Mouse (Mus musculus): ENCODE measurements around the gene Hhex. TPM values are rescaled to one million over a fixed set of nuclear protein-coding genes. Genes with fewer than 3 reads are reported as not detected.

Hhex gene
- polyA plus RNA-seq, 1 experiment from 2014 or later, result 13.0 TPM

DNA sequence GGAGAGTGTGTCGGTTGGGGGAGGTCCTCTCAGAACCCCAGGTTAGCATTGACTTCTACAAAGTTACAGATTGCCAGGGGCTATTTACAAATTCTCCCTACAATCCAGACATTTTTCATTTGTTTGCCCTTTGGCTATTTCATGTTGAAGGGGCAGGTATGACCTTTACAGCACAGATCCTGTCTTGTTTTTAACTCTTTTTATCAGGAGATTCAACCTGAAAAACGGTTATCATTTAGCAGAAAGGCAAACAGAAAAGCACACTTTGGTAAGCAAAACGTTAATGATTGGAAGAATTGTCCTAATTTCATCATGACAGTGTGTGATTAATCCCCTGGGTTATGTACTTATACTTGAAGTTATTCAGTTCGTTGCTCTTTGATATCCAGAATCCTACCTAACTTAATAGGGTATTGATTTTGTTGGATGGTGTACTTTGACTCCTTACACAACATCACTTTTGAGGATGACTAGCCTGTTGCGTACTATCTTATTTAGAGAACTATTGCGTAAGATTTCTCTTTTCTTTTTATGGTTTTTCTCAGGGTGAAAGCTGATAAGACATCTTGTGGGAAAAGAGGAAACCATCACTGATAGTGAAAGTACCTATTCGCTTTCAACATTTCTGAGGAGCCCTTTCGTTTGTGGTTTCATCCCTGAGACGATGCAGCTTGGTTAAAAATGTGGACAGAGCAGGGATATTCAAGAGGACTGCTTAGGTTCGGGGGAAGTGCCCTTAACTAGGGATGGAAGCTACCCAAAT, 8.1 kb downstream of the Hhex start:
- WGBS, result 66% methylated on average over 10 of the region's 10 CpGs
- H3K27ac ChIP-seq (ENCODE audit: low read length), result no peak overlapping the region

GRCm38 (mm10) chr19:37443631-37444140, 9.1 kb downstream of the Hhex start:
- H3K36me3 ChIP-seq (ENCODE audit: control insufficient read depth, insufficient read depth), result no peaks in the 10 kb centered on the region
- no peaks in the 10 kb centered on the region for H3K9me3 ChIP-seq (replicated peaks; ENCODE audit: control insufficient read depth, low read length)
- no peak overlapping the region for H3K27ac ChIP-seq (ENCODE audit: low read length)
- no peak overlapping the region for H3K4me2 ChIP-seq (ENCODE audit: low read depth, low read length)
- WGBS, result 26% methylated on average over 4 of the region's 4 CpGs
- ATAC-seq (replicated peaks; ENCODE audit: extremely low read depth, insufficient read depth, low FRiP score), result no peak
- H3K4me3 ChIP-seq (ENCODE audit: low read length), result no peak overlapping the region
- 0 out of 2 replicates have a peak, but pooled peaks cover 2% of the 10 kb centered on the region for H3K4me1 ChIP-seq (ENCODE audit: control insufficient read depth, insufficient read depth, low read length)
- H3K9ac ChIP-seq (ENCODE audit: low read length), result no peak overlapping the region
- peaks cover 10% of the 10 kb centered on the region for H3K27me3 ChIP-seq (ENCODE audit: control insufficient read depth, insufficient read depth, low read length)

More for the DNA sequence above, 8.1 kb downstream of the Hhex start:
- no peak for ATAC-seq (replicated peaks; ENCODE audit: extremely low read depth, insufficient read depth, low FRiP score)
- Histone ChIP-seq H3K4me2 (ENCODE audit: low read depth, low read length) (no peak overlapping the region), H3K9me3 (replicated peaks; ENCODE audit: control insufficient read depth, low read length) (no peaks in the 10 kb centered on the region), H3K36me3 (ENCODE audit: control insufficient read depth, insufficient read depth) (no peaks in the 10 kb centered on the region), H3K9ac (ENCODE audit: low read length) (no peak overlapping the region), H3K27me3 (ENCODE audit: control insufficient read depth, insufficient read depth, low read length) (peaks cover 13% of the 10 kb centered on the region), H3K4me3 (ENCODE audit: low read length) (no peak overlapping the region), H3K4me1 (ENCODE audit: control insufficient read depth, insufficient read depth, low read length) (0 out of 2 replicates have a peak, but pooled peaks cover 2% of the 10 kb centered on the region)

DNA sequence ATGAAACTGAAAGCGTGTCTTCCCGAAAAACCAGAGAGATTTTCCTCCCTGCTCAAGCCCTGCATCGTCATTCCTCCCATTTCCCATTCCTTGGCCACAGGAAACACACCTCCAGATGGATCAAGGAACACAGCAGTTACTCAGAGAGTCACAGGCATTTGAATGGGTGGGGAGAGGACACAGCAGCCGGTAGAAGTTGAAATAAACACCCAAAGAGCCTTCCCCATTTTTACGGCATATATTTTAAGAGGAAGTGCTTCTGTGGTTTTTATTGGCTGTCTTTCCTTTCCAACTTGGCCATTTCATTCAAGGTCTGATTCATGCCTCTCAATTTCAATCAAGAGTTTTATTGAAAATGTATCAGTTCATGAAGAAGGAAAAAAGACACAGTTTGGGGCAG, 13.6 kb downstream of the Hhex start:
- no peaks in the 10 kb centered on the region for H3K27me3 ChIP-seq (ENCODE audit: control insufficient read depth, insufficient read depth, low read length)
- no peak overlapping the region for H3K4me2 ChIP-seq (ENCODE audit: low read depth, low read length)
- H3K4me1 ChIP-seq (ENCODE audit: control insufficient read depth, insufficient read depth, low read length), result 0 out of 2 replicates have a peak, but pooled peaks cover 2% of the 10 kb centered on the region
- ATAC-seq (replicated peaks; ENCODE audit: extremely low read depth, insufficient read depth, low FRiP score), result no peak
- H3K9ac ChIP-seq (ENCODE audit: low read length), result no peak overlapping the region
- no peak overlapping the region for H3K27ac ChIP-seq (ENCODE audit: low read length)
- H3K4me3 ChIP-seq (ENCODE audit: low read length), result no peak overlapping the region
- 54% methylated on average over 5 of the region's 5 CpGs for WGBS
- no peaks in the 10 kb centered on the region for H3K9me3 ChIP-seq (replicated peaks; ENCODE audit: control insufficient read depth, low read length)
- H3K36me3 ChIP-seq (ENCODE audit: control insufficient read depth, insufficient read depth), result no peaks in the 10 kb centered on the region

- 83% methylated on average over 3 of the region's 3 CpGs for WGBS
- Histone ChIP-seq H3K4me1 (ENCODE audit: control insufficient read depth, insufficient read depth, low read length) (no peaks in the 10 kb centered on the region), H3K36me3 (ENCODE audit: control insufficient read depth, insufficient read depth) (no peaks in the 10 kb centered on the region), H3K27ac (ENCODE audit: low read length) (no peak overlapping the region), H3K4me2 (ENCODE audit: low read depth, low read length) (no peak overlapping the region), H3K9me3 (replicated peaks; ENCODE audit: control insufficient read depth, low read length) (no peaks in the 10 kb centered on the region), H3K27me3 (ENCODE audit: control insufficient read depth, insufficient read depth, low read length) (no peaks in the 10 kb centered on the region), H3K4me3 (ENCODE audit: low read length) (no peak overlapping the region), H3K9ac (ENCODE audit: low read length) (no peak overlapping the region)
- no peak for ATAC-seq (replicated peaks; ENCODE audit: extremely low read depth, insufficient read depth, low FRiP score)
Measured at GRCm38 (mm10) chr19:37449246-37449645, 14.6 kb downstream of the Hhex start.

- H3K4me1 ChIP-seq (ENCODE audit: control insufficient read depth, insufficient read depth, low read length), result no peaks in the 10 kb centered on the region
- no peaks in the 10 kb centered on the region for H3K36me3 ChIP-seq (ENCODE audit: control insufficient read depth, insufficient read depth)
- no peak overlapping the region for H3K4me2 ChIP-seq (ENCODE audit: low read depth, low read length)
- H3K9me3 ChIP-seq (replicated peaks; ENCODE audit: control insufficient read depth, low read length), result no peaks in the 10 kb centered on the region
- no peak overlapping the region for H3K4me3 ChIP-seq (ENCODE audit: low read length)
- no peaks in the 10 kb centered on the region for H3K27me3 ChIP-seq (ENCODE audit: control insufficient read depth, insufficient read depth, low read length)
- no peak overlapping the region for H3K27ac ChIP-seq (ENCODE audit: low read length)
- no peak overlapping the region for H3K9ac ChIP-seq (ENCODE audit: low read length)
- 77% methylated on average over 2 of the region's 2 CpGs for WGBS
- no peak for ATAC-seq (replicated peaks; ENCODE audit: extremely low read depth, insufficient read depth, low FRiP score)
Measured at GRCm38 (mm10) chr19:37455528-37455927, 20.9 kb downstream of the Hhex start.

DNA sequence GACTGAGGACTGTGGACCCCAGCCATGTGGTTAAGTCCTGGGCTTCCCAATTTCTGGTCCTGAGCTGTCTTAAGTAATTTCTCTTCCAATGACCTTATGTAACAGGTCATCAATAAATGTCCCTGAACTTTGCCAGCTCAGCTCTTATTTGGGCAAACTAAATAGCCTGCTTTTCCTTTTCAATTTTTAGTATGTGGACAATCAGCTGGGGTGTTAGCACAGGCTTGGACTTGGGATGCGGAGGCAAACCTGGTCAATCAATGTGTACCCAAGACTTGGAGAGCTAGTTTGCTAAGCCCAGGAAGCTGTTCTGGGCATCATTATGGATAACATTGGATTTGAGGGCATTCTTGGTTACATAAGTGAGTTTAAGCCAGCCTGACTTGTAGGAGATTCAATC, 21.4 kb downstream of the Hhex start:
- H3K9me3 ChIP-seq (replicated peaks; ENCODE audit: control insufficient read depth, low read length), result peaks cover 3% of the 10 kb centered on the region; the same call in 1 of the 2 replicates
- no peak overlapping the region for H3K4me3 ChIP-seq (ENCODE audit: low read length)
- no peak for ATAC-seq (replicated peaks; ENCODE audit: extremely low read depth, insufficient read depth, low FRiP score)
- H3K4me1 ChIP-seq (ENCODE audit: control insufficient read depth, insufficient read depth, low read length), result no peaks in the 10 kb centered on the region
- H3K36me3 ChIP-seq (ENCODE audit: control insufficient read depth, insufficient read depth), result no peaks in the 10 kb centered on the region
- H3K27me3 ChIP-seq (ENCODE audit: control insufficient read depth, insufficient read depth, low read length), result no peaks in the 10 kb centered on the region
- H3K27ac ChIP-seq (ENCODE audit: low read length), result no peak overlapping the region
- 100% methylated on average over 1 of the region's 1 CpGs for WGBS
- H3K9ac ChIP-seq (ENCODE audit: low read length), result no peak overlapping the region
- no peak overlapping the region for H3K4me2 ChIP-seq (ENCODE audit: low read depth, low read length)

- H3K4me3 ChIP-seq (ENCODE audit: low read length), result no peak overlapping the region
- no peaks in the 10 kb centered on the region for H3K27me3 ChIP-seq (ENCODE audit: control insufficient read depth, insufficient read depth, low read length)
- H3K4me1 ChIP-seq (ENCODE audit: control insufficient read depth, insufficient read depth, low read length), result no peaks in the 10 kb centered on the region
- no peak overlapping the region for H3K27ac ChIP-seq (ENCODE audit: low read length)
- no peaks in the 10 kb centered on the region for H3K36me3 ChIP-seq (ENCODE audit: control insufficient read depth, insufficient read depth)
- H3K4me2 ChIP-seq (ENCODE audit: low read depth, low read length), result no peak overlapping the region
- H3K9me3 ChIP-seq (replicated peaks; ENCODE audit: control insufficient read depth, low read length), result peaks cover 4% of the 10 kb centered on the region; the same call in 1 of the 2 replicates
- no peak for ATAC-seq (replicated peaks; ENCODE audit: extremely low read depth, insufficient read depth, low FRiP score)
- no peak overlapping the region for H3K9ac ChIP-seq (ENCODE audit: low read length)
- WGBS, result 82% methylated on average over 6 of the region's 6 CpGs
Measured at GRCm38 (mm10) chr19:37458013-37458412, 23.4 kb downstream of the Hhex start.

DNA sequence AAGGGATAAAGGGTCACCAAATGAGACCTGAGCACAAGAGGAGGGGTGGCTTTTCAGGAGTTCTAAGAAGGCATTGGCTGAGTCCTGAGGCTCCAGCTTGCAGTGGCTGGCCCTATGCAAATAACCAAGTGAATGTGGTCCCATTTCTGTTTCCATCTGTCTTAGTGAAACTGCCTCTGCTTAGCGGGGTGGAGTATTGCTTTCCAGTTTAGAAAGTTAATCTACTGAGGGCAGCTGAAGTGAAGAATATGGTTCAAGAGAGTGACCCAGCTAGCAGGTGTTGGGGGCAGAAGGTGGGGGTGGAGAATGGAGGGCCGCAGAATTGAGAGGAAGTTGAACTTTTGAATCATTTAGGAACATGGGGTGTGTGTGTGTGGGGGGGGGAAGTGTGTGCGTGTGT, 31.8 kb downstream of the Hhex start:
- 86% methylated on average over 3 of the region's 3 CpGs for WGBS
- no peak for ATAC-seq (replicated peaks; ENCODE audit: extremely low read depth, insufficient read depth, low FRiP score)

DNA sequence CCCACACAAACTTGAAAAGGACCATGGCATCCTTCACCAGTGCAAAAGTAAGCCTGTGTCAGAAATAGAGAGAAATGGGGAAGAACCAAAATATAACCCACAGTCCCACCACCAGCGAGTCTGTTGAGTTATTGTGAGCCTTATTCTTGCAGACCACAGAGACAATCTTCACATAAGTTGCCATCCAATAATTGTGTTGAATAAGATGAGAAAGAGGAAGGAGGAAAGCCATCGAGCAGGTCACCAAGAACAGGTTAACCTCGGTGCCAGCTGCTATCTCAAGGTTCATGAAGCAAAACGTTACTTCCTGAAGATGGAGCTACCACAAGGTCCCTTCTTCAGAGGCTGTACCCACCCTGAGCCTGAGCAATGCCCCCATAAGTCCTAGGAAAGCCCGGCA, 32.4 kb downstream of the Hhex start:
- no peaks in the 10 kb centered on the region for H3K9me3 ChIP-seq (replicated peaks; ENCODE audit: control insufficient read depth, low read length)
- H3K36me3 ChIP-seq (ENCODE audit: control insufficient read depth, insufficient read depth), result no peaks in the 10 kb centered on the region
- no peaks in the 10 kb centered on the region for H3K4me1 ChIP-seq (ENCODE audit: control insufficient read depth, insufficient read depth, low read length)
- 80% methylated on average over 5 of the region's 5 CpGs for WGBS
- ATAC-seq (replicated peaks; ENCODE audit: extremely low read depth, insufficient read depth, low FRiP score), result no peak
- no peaks in the 10 kb centered on the region for H3K27me3 ChIP-seq (ENCODE audit: control insufficient read depth, insufficient read depth, low read length)
- H3K27ac ChIP-seq (ENCODE audit: low read length), result no peak overlapping the region
- no peak overlapping the region for H3K9ac ChIP-seq (ENCODE audit: low read length)
- H3K4me2 ChIP-seq (ENCODE audit: low read depth, low read length), result no peak overlapping the region
- H3K4me3 ChIP-seq (ENCODE audit: low read length), result no peak overlapping the region

More for the DNA sequence above, 31.8 kb downstream of the Hhex start:
- no peak overlapping the region for H3K27ac ChIP-seq (ENCODE audit: low read length)
- H3K4me1 ChIP-seq (ENCODE audit: control insufficient read depth, insufficient read depth, low read length), result no peaks in the 10 kb centered on the region
- no peak overlapping the region for H3K4me2 ChIP-seq (ENCODE audit: low read depth, low read length)
- H3K9ac ChIP-seq (ENCODE audit: low read length), result no peak overlapping the region
- H3K36me3 ChIP-seq (ENCODE audit: control insufficient read depth, insufficient read depth), result no peaks in the 10 kb centered on the region
- no peaks in the 10 kb centered on the region for H3K27me3 ChIP-seq (ENCODE audit: control insufficient read depth, insufficient read depth, low read length)
- H3K9me3 ChIP-seq (replicated peaks; ENCODE audit: control insufficient read depth, low read length), result no peaks in the 10 kb centered on the region
- H3K4me3 ChIP-seq (ENCODE audit: low read length), result no peak overlapping the region

Data from heart, embryonic 16.5 days (tissue).